Mouse (Mus musculus) neural tube, embryonic 14.5 days (tissue): ENCODE results near the gene Scd3. TPM values are rescaled to one million over a fixed set of nuclear protein-coding genes. Genes with fewer than 3 reads are reported as not detected.

ENCODE experiments used
- ATAC-seq: fragments of 200-750 bp; cut with Nextera tagmentation; 2 replicates; pipeline ENCODE4 v1.8.0; 2017; ENCODE audit warnings: low read depth, mild to moderate bottlenecking, moderate TSS enrichment, moderate library complexity
- H3K27ac ChIP-seq: fragments of 300-500 bp; sonication (generic); 2 replicates; pipeline ENCODE4 v1.5.1; 2014; ENCODE audit warnings: low read depth, mild to moderate bottlenecking, control low read depth, low read length, moderate library complexity, mixed read lengths
- H3K27me3 ChIP-seq: fragments of 300-500 bp; sonication (generic); 2 replicates; pipeline ENCODE4 v1.6.1; 2014; ENCODE audit warnings: low read length; ENCODE audit not compliant: control insufficient read depth, insufficient read depth
- H3K36me3 ChIP-seq: fragments of 300-500 bp; sonication (generic); 2 replicates; pipeline ENCODE4 v1.6.1; 2014; ENCODE audit warnings: low read length, mixed read lengths; ENCODE audit not compliant: control insufficient read depth, insufficient read depth
- H3K4me1 ChIP-seq: fragments of 300-500 bp; sonication (generic); 2 replicates; pipeline ENCODE4 v1.6.1; 2014; ENCODE audit warnings: low read length; ENCODE audit not compliant: control insufficient read depth, insufficient read depth
- H3K4me2 ChIP-seq: fragments of 300-500 bp; sonication (generic); 2 replicates; pipeline ENCODE4 v1.6.1; 2014; ENCODE audit warnings: mild to moderate bottlenecking, low read depth, low read length, control low read depth
- H3K4me3 ChIP-seq: fragments of 300-500 bp; sonication (generic); 2 replicates; pipeline ENCODE4 v1.5.1; 2014; ENCODE audit warnings: low read depth, low read length, control low read depth, mixed read lengths
- H3K9ac ChIP-seq: fragments of 300-500 bp; sonication (generic); replicated peaks from 2 replicates; pipeline ENCODE4 v1.6.1; 2014; ENCODE audit warnings: low read depth, mild to moderate bottlenecking, control low read depth, low read length, mixed read lengths
- H3K9me3 ChIP-seq: fragments of 300-500 bp; sonication (generic); 2 replicates; pipeline ENCODE4 v1.6.1; 2016; ENCODE audit warnings: low read length; ENCODE audit not compliant: control insufficient read depth
- WGBS: fragments of 180-500 bp; shearing (Covaris S2); extraction: QIAGEN DNeasy Blood & Tissue Kit; methylation state at CpG from one replicate; pipeline ENCODE4 v1.1.7; 2014; 5-methylcytosine and 5-hydroxymethylcytosine counted together
- polyA plus RNA-seq: library from polyadenylated mRNA; unstranded; fragments of >200 nt; fragmentation: Nextera tagmentation; extraction: Ambion mirVana; gene quantifications from 2 replicates; pipeline ENCODE4 v1.2.1, GENCODE M21; 2014

Gene Scd3
- polyA plus RNA-seq, 1 experiment from 2014 or later, result 4.0 TPM

DNA sequence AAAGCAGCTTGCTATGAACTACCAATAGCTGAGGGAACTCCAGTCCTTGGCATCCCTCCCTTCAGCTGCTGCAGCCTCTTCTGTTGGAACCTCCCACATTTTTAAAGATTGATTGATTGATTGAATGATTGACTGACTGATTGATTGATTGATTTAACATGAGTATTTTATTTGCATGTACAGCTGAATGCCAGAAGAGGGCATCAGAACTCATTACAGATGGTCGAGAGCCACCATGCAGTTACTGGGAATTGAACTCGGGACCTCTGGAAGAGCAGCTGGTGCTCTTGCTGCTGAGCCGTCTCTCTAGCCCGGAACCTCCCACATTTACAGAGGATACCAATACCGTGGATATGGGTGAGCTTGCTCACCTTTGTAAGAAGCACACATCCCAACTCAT lies 57.4 kb downstream of the Scd3 start:
- H3K9me3 ChIP-seq, result no peaks in the 10 kb centered on the region
- no peak for ATAC-seq
- no peak overlapping the region for H3K4me2 ChIP-seq
- no peaks in the 10 kb centered on the region for H3K36me3 ChIP-seq
- H3K4me3 ChIP-seq, result no peak overlapping the region
- WGBS, result 85% methylated on average over 5 of the region's 5 CpGs
- no peaks in the 10 kb centered on the region for H3K4me1 ChIP-seq
- H3K27ac ChIP-seq, result no peak overlapping the region
- no peak overlapping the region for H3K9ac ChIP-seq
- H3K27me3 ChIP-seq, result no peaks in the 10 kb centered on the region

DNA sequence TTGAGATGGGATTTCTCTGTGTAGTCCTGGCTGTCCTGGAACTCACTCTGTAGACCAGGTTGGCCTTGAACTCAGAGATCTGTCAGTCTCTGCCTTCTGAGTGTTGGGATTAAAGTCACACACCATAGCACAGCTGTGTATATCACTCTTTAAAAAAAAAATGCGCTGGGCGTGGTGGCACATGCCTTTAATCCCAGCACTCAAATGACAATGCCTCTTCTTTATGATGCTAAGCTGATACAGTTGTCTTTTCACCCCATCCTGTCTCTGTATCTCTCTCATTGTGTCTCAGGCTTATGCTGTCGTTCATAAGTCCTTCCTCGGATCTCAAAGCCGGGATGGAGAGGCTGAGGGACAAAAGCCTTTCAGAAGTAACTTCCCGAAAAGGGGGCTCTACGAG lies 58.7 kb downstream of the Scd3 start:
- 76% methylated on average over 7 of the region's 7 CpGs for WGBS
- no peak for ATAC-seq

DNA sequence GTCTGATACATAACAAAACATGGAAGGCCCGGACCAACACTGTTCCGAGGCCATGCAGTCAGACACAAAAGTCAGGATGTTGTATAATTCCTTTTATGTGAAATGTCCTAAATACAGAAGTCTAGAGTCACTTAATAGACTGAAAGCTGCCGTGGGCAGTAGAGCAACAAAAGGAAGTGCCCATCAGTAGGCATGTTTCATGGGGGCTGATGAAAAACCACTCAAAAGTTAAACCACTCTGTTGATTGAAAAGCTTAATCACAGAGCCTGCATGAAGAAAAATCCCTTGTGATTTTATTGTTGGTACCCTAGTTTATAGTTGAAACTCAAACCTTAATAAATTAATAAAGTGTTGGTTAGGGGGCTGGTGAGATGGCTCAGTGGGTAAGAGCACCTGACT lies 60.5 kb downstream of the Scd3 start:
- WGBS, result 82% methylated on average over 3 of the region's 3 CpGs
- Histone ChIP-seq H3K27me3 (no peaks in the 10 kb centered on the region), H3K9ac (no peak overlapping the region), H3K36me3 (no peaks in the 10 kb centered on the region), H3K4me3 (no peak overlapping the region), H3K4me1 (0 out of 2 replicates have a peak, but pooled peaks cover 4% of the 10 kb centered on the region), H3K27ac (no peak overlapping the region), H3K9me3 (no peaks in the 10 kb centered on the region), H3K4me2 (no peak overlapping the region)
- no peak for ATAC-seq

More for the DNA sequence above, 58.7 kb downstream of the Scd3 start:
- Histone ChIP-seq H3K4me3 (no peak overlapping the region), H3K4me2 (no peak overlapping the region), H3K36me3 (no peaks in the 10 kb centered on the region), H3K27ac (no peak overlapping the region), H3K27me3 (no peaks in the 10 kb centered on the region), H3K4me1 (0 out of 2 replicates have a peak, but pooled peaks cover 4% of the 10 kb centered on the region), H3K9ac (no peak overlapping the region), H3K9me3 (no peaks in the 10 kb centered on the region)

DNA sequence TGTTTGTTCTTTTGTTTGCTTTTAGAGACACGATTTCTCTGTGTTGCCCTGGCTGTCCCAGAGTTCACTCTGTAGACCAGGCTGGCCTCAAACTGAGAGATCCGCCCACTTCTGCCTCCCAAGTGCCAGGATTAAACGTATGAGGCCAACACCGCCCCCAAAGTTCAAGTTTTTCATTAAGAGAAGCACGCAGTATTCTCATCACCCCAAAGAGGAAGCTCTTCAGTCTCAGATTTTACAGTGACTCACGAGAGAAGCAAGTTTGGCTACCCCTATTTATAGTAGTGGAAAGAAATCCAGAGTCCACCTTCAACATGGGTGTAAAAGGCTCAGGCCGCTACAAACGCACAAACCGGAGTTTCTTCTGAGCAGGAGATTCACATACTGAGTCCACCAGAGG lies 61.2 kb downstream of the Scd3 start:
- no peak for ATAC-seq
- no peaks in the 10 kb centered on the region for H3K9me3 ChIP-seq
- 75% methylated on average over 9 of the region's 9 CpGs for WGBS

DNA sequence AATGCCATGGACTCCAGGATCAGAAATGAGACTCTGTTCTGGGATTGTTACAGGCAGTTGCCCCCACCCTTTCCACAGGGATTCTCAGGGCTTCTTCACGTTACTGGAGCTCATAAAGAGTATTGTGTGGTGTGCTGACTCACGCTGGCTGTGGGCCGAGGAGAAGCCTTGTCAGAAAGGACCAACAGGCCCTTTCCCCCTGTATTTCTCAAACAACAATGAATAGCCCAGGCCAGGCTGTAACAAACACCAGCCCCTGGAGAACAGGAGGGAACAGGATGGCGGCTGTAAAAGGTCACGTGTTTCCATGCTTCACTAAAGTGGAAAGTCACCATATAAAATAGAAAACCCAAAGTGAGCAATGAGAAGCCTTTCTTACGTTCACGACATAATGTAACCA lies 62.2 kb downstream of the Scd3 start:
- no peak for ATAC-seq
- no peak overlapping the region for H3K4me2 ChIP-seq
- no peaks in the 10 kb centered on the region for H3K36me3 ChIP-seq
- H3K9me3 ChIP-seq, result no peaks in the 10 kb centered on the region
- WGBS, result 15% methylated on average over 7 of the region's 7 CpGs
- no peak overlapping the region for H3K9ac ChIP-seq
- H3K27ac ChIP-seq, result no peak overlapping the region
- H3K4me3 ChIP-seq, result no peak overlapping the region
- 0 out of 2 replicates have a peak, but pooled peaks cover 4% of the 10 kb centered on the region for H3K4me1 ChIP-seq
- no peaks in the 10 kb centered on the region for H3K27me3 ChIP-seq

More for the DNA sequence above, 61.2 kb downstream of the Scd3 start:
- Histone ChIP-seq H3K4me2 (no peak overlapping the region), H3K9ac (no peak overlapping the region), H3K27me3 (no peaks in the 10 kb centered on the region), H3K4me1 (0 out of 2 replicates have a peak, but pooled peaks cover 4% of the 10 kb centered on the region), H3K27ac (no peak overlapping the region), H3K4me3 (no peak overlapping the region), H3K36me3 (no peaks in the 10 kb centered on the region)

DNA sequence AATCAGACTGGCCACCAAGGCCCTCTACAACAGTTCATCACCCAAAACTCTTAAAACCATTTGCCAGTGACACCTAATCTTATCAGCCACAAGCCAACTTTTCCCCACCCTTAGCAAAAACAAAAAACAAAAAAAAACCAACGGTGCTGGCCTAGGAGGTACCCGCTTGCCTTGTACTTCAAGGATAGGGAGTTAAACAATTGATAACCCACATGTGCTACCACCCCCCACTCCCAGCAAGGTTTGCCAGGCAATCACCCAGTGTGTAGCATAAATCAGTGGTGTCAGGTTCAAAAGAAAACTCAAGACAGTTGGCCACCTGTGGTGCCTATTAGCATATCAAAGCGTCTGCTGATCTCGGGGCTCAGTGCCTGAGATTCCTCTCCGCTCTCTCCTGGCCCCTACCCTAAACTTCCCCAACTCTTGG lies 62.9 kb downstream of the Scd3 start:
- Histone ChIP-seq H3K27me3 (no peaks in the 10 kb centered on the region), H3K4me1 (0 out of 2 replicates have a peak, but pooled peaks cover 4% of the 10 kb centered on the region), H3K9ac (no peak overlapping the region), H3K27ac (no peak overlapping the region), H3K9me3 (no peaks in the 10 kb centered on the region), H3K4me3 (no peak overlapping the region), H3K4me2 (no peak overlapping the region; the same call in 1 of the 2 replicates), H3K36me3 (no peaks in the 10 kb centered on the region)
- 20% methylated on average over 5 of the region's 5 CpGs for WGBS
- no peak for ATAC-seq

DNA sequence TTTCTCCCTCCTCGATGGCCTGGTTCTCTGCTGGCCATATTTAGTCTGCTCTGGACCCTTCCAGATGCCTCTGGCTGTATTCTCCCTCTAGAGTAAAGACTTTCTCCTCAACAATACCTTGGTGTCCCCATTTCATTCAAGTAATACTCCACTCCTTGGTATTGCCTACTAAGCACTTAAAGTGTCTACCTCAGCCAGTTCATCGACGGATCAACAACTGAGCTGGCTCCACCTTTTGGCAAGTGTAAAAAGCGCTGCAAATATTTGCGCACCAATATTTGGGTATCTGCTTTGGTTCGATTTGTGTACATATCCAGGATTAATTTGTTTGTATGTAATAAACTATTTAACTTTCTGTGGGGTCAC lies 63.4 kb downstream of the Scd3 start:
- Histone ChIP-seq H3K4me3 (peak overlapping the region; percentile 55), H3K9me3 (no peaks in the 10 kb centered on the region), H3K27ac (peak overlapping the region; percentile 90; the same call in 1 of the 2 replicates), H3K36me3 (no peaks in the 10 kb centered on the region), H3K4me1 (0 out of 2 replicates have a peak, but pooled peaks cover 4% of the 10 kb centered on the region), H3K9ac (peak overlapping the region; percentile 63), H3K4me2 (peak overlapping the region; percentile 64), H3K27me3 (no peaks in the 10 kb centered on the region)
- WGBS, result 4% methylated on average over 6 of the region's 6 CpGs
- ATAC-seq, result no peak

DNA sequence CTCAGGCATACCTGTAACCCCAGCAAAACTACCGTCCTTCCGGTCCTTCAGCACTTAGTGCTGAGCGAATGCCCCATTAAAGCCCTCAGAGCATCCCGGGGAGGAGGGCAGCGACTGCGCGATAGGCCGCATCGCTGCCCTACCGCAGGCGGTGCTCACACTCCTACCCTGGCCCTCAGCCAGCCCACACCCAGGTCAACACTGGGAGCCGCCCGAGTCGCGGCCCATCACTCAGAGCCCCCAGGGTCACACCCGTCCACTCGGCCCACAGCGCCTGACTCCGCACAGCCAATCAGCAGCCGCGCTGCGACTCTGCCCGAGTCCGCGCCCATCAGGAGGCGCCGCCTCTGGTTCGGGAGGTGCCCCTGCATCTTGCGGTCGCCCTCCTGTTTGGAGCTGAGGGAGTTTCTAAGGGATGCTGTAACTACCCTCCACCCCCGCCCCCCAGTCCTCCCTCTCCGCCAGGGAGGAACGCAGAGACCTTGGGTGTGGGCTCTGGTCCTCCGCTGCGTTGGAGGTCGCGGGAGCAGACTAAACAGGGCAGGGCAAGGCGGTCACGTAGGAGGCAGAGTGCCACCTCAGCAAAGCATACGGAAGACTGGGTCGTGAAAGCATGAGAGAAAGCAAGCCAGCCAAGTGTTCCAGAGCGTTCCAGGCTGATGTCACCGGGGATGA lies 63.9 kb downstream of the Scd3 start:
- under 1% methylated on average over 42 of the region's 43 CpGs for WGBS
- peak overlapping the region; percentile 64 for H3K4me2 ChIP-seq
- ATAC-seq, result peak; percentile 97

DNA sequence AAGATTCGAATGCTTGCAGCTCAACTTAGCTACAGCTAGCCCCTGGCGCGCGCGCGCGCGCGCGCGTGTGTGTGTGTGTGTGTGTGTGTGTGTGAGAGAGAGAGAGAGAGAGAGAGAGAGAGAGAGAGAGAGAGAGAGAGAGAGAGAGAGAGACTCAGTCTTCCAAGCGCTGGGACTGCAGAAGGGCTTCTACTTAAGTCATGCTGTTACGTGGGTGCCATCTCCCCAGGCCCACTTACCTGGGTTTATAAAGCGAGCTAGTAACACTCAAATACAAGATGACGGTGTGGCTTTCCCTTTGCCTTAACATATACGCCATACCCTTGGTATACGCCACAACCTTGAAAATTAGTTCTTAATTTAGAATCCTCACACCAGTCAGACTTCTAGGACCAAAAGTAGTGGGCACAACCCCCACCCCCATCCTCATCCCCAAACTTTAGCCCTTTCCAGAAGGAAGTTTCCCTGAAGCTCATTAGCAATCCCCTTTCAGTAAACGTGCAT lies 64.5 kb downstream of the Scd3 start:
- no peak for ATAC-seq
- H3K9me3 ChIP-seq, result no peaks in the 10 kb centered on the region
- 9% methylated on average over 18 of the region's 18 CpGs for WGBS
- H3K36me3 ChIP-seq, result no peaks in the 10 kb centered on the region
- peak overlapping the region; percentile 90 for H3K27ac ChIP-seq
- peak overlapping the region; percentile 55 for H3K4me3 ChIP-seq
- H3K9ac ChIP-seq, result peak overlapping the region; percentile 63
- peak overlapping the region; percentile 64 for H3K4me2 ChIP-seq
- H3K27me3 ChIP-seq, result no peaks in the 10 kb centered on the region
- 0 out of 2 replicates have a peak, but pooled peaks cover 4% of the 10 kb centered on the region for H3K4me1 ChIP-seq

More for the DNA sequence above, 63.9 kb downstream of the Scd3 start:
- Histone ChIP-seq H3K4me1 (0 out of 2 replicates have a peak, but pooled peaks cover 4% of the 10 kb centered on the region), H3K4me3 (peak overlapping the region; percentile 55), H3K36me3 (no peaks in the 10 kb centered on the region), H3K27me3 (no peaks in the 10 kb centered on the region), H3K9me3 (no peaks in the 10 kb centered on the region), H3K9ac (peak overlapping the region; percentile 63), H3K27ac (peak overlapping the region; percentile 90)
